Mouse (Mus musculus): ENCODE results near the gene Espnl. TPM values are rescaled to one million over a fixed set of nuclear protein-coding genes. Genes with fewer than 3 reads are reported as not detected.

Espnl gene
- polyA plus RNA-seq, 1 experiment from 2014 or later, result 0.08 TPM

DNA sequence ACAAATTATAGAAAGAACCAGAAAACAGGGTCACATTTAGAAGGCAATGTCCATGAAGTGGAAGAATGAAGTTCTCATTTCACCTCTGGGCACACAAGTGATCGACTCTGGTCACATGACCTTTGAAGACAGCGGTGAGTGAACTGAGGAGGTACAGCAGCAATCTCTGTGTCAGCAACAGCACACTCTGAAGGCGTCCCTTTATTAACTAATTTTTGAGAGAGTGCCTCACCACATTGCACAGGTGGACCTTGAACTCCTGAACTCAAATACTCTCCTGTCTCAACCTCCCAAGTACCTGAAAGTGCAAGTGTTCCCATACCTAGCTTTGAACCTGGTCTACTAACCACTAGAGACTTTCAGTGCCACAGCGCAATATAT lies 59.2 kb downstream of the Espnl start:
- Histone ChIP-seq H3K4me2 (no peak overlapping the region), H3K27me3 (no peaks in the 10 kb centered on the region), H3K9me3 (no peaks in the 10 kb centered on the region), H3K4me1 (replicated peaks) (no peaks in the 10 kb centered on the region), H3K9ac (replicated peaks) (no peak overlapping the region), H3K36me3 (peaks cover 94% of the 10 kb centered on the region), H3K27ac (no peak overlapping the region), H3K4me3 (replicated peaks) (no peak overlapping the region)
- no peak for ATAC-seq (ENCODE audit: insufficient number of reproducible peaks, insufficient read depth, low FRiP score, low TSS enrichment, low read depth)
- 89% methylated on average over 4 of the region's 4 CpGs for whole genome bisulfite sequencing

DNA sequence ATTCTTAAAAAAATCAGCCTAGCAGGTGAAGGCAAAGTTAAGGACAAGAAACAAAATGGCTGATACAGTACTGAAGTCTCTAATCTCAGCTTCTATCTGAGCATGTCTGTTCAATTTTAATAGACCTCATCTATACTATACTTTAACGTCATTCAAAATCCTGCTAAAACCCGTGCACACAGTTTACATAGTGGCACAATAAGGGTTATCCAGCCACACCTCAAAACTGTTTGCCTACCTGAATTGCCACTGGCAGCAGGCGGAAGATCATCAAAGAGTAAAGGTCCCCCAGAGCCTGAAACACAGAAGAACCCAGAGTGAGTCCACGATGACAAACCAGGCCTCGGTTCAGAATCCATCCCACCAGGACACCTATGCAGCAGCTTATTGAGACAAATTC lies 68.5 kb downstream of the Espnl start:
- Histone ChIP-seq H3K4me3 (replicated peaks) (no peak overlapping the region), H3K27me3 (no peaks in the 10 kb centered on the region), H3K4me2 (no peak overlapping the region), H3K36me3 (peaks cover 92% of the 10 kb centered on the region), H3K27ac (no peak overlapping the region), H3K9ac (replicated peaks) (no peak overlapping the region), H3K9me3 (no peaks in the 10 kb centered on the region), H3K4me1 (replicated peaks) (no peaks in the 10 kb centered on the region)
- no peak for ATAC-seq (ENCODE audit: insufficient number of reproducible peaks, insufficient read depth, low FRiP score, low TSS enrichment, low read depth)
- 97% methylated on average over 5 of the region's 5 CpGs for WGBS

DNA sequence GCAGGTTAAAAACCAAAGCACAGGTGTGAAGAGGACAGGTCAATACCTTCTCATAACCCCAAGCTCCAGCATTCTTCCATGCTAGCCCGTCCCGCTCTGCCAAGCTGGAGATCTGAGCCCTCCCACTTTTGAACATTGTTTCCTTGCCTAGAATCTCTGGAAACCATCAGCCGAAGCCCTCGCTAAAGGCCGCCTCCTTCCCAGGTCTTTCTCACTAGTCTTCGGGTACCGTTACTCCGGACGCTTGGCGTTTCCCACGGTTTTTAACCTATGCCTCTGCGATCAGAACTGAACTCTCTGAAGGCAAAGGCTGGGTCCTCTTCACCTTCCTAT lies 76.0 kb downstream of the Espnl start:
- Histone ChIP-seq H3K36me3 (peaks cover 36% of the 10 kb centered on the region), H3K9ac (replicated peaks) (peak overlapping the region; percentile 96), H3K4me2 (peak overlapping the region; percentile 67), H3K4me3 (replicated peaks) (peak overlapping the region; percentile 91), H3K9me3 (no peaks in the 10 kb centered on the region), H3K27me3 (no peaks in the 10 kb centered on the region), H3K4me1 (replicated peaks) (peaks cover 12% of the 10 kb centered on the region), H3K27ac (peak overlapping the region; percentile 90)
- WGBS, result under 1% methylated on average over 12 of the region's 12 CpGs
- no peak for ATAC-seq (ENCODE audit: insufficient number of reproducible peaks, insufficient read depth, low FRiP score, low TSS enrichment, low read depth)

Other genes with a start within 250 kb of the Espnl start
- 0.70 and 1.0 TPM in 2 replicates for gene Rbm44, start 177.0 kb upstream of the Espnl start, polyA plus RNA-seq (2016; fragmentation: Nextera tagmentation; extraction: Ambion mirVana)
- gene Ramp1, start 142.3 kb upstream of the Espnl start, polyA plus RNA-seq (2016; fragmentation: Nextera tagmentation; extraction: Ambion mirVana), result 1.1 and 1.9 TPM in 2 replicates
- 70.2 and 71.1 TPM in 2 replicates for gene Ube2f, start 71.8 kb upstream of the Espnl start, polyA plus RNA-seq (2016; fragmentation: Nextera tagmentation; extraction: Ambion mirVana)
- 12.3 and 13.7 TPM in 2 replicates for gene Scly, start 23.7 kb upstream of the Espnl start, polyA plus RNA-seq (2016; fragmentation: Nextera tagmentation; extraction: Ambion mirVana)
- gene Klhl30, start 28.9 kb downstream of the Espnl start, polyA plus RNA-seq (2016; fragmentation: Nextera tagmentation; extraction: Ambion mirVana), result 0.82 and 0.84 TPM in 2 replicates
- gene Erfe, start 44.4 kb downstream of the Espnl start, polyA plus RNA-seq (2016; fragmentation: Nextera tagmentation; extraction: Ambion mirVana), result 1.5 and 1.6 TPM in 2 replicates
- gene Ilkap, start 76.7 kb downstream of the Espnl start, polyA plus RNA-seq (2016; fragmentation: Nextera tagmentation; extraction: Ambion mirVana), result 178 and 186 TPM in 2 replicates
- gene Hes6, start 92.0 kb downstream of the Espnl start, polyA plus RNA-seq (2016; fragmentation: Nextera tagmentation; extraction: Ambion mirVana), result 121 and 127 TPM in 2 replicates
- 1.9 and 2.1 TPM in 2 replicates for gene Per2, start 137.2 kb downstream of the Espnl start, polyA plus RNA-seq (2016; fragmentation: Nextera tagmentation; extraction: Ambion mirVana)
- 11.8 and 12.2 TPM in 2 replicates for gene Traf3ip1, start 172.6 kb downstream of the Espnl start, polyA plus RNA-seq (2016; fragmentation: Nextera tagmentation; extraction: Ambion mirVana)
- 6.6 and 9.3 TPM in 2 replicates for gene Asb1, start 218.5 kb downstream of the Espnl start, polyA plus RNA-seq (2016; fragmentation: Nextera tagmentation; extraction: Ambion mirVana)